Mouse (Mus musculus): ENCODE results near the gene Wdr34. TPM values are rescaled to one million over a fixed set of nuclear protein-coding genes. Genes with fewer than 3 reads are reported as not detected.

Gene Wdr34
- 50.8 and 51.9 TPM in 2 replicates for polyA plus RNA-seq (2012; rRNA removed)

GRCm38 (mm10) chr2:30048699-30049388 is at the start of gene Wdr34:
Gene Wdr34, minus strand, starts transcription at chr2:30048881.
- peak within 1 kb of the TSS; percentile 67 for H3K4me3 ChIP-seq (ENCODE audit: insufficient read depth, low read length)
- H3K4me1 ChIP-seq (ENCODE audit: control insufficient read depth, insufficient read depth, low read length) = no peaks in the 10 kb centered on the region; the same call in 1 of the 2 replicates
- peak within 1 kb of the TSS; percentile 92 for H3K27ac ChIP-seq (ENCODE audit: insufficient read depth, low read length)
- TF ChIP-seq CTCF (IDR thresholded peaks at IDR 0.05; ENCODE audit: extremely low read depth, insufficient read depth, low read length) = no peak
- peak; percentile 70; the same call in 1 of the 2 replicates for TF ChIP-seq POLR2A (IDR thresholded peaks at IDR 0.05; ENCODE audit: extremely low read depth, insufficient read depth, low read length)

- Histone ChIP-seq H3K4me1 (ENCODE audit: control insufficient read depth, insufficient read depth, low read length) (no peaks in the 10 kb centered on the region), H3K4me3 (ENCODE audit: insufficient read depth, low read length) (no peak overlapping the region), H3K27ac (ENCODE audit: insufficient read depth, low read length) (no peak overlapping the region)
- TF ChIP-seq POLR2A (IDR thresholded peaks at IDR 0.05; ENCODE audit: extremely low read depth, insufficient read depth, low read length) = no peak
- TF ChIP-seq CTCF (IDR thresholded peaks at IDR 0.05; ENCODE audit: extremely low read depth, insufficient read depth, low read length) = peak; percentile 62
Observed at GRCm38 (mm10) chr2:30095882-30096527, 47.3 kb upstream of the Wdr34 start.

GRCm38 (mm10) chr2:30094208-30094588 is 45.5 kb upstream of the Wdr34 start:
- no peak overlapping the region for H3K27ac ChIP-seq (ENCODE audit: insufficient read depth, low read length)
- TF ChIP-seq POLR2A (IDR thresholded peaks at IDR 0.05; ENCODE audit: extremely low read depth, insufficient read depth, low read length) (no peak), CTCF (IDR thresholded peaks at IDR 0.05; ENCODE audit: extremely low read depth, insufficient read depth, low read length) (no peak)
- H3K4me3 ChIP-seq (ENCODE audit: insufficient read depth, low read length) = peak overlapping the region; percentile 54
- H3K4me1 ChIP-seq (ENCODE audit: control insufficient read depth, insufficient read depth, low read length) = no peaks in the 10 kb centered on the region

GRCm38 (mm10) chr2:30093471-30094207 is 45.0 kb upstream of the Wdr34 start, which contains the start of gene Zdhhc12:
Gene Zdhhc12, minus strand, starts transcription at chr2:30093648.
- TF ChIP-seq POLR2A (IDR thresholded peaks at IDR 0.05; ENCODE audit: extremely low read depth, insufficient read depth, low read length) = peak; percentile 58
- TF ChIP-seq CTCF (IDR thresholded peaks at IDR 0.05; ENCODE audit: extremely low read depth, insufficient read depth, low read length) = no peak
- H3K27ac ChIP-seq (ENCODE audit: insufficient read depth, low read length) = no peak within 1 kb of the TSS

GRCm38 (mm10) chr2:30092280-30092918 is 43.7 kb upstream of the Wdr34 start:
- TF ChIP-seq CTCF (IDR thresholded peaks at IDR 0.05; ENCODE audit: extremely low read depth, insufficient read depth, low read length) = no peak
- no peak for TF ChIP-seq POLR2A (IDR thresholded peaks at IDR 0.05; ENCODE audit: extremely low read depth, insufficient read depth, low read length)
- no peaks in the 10 kb centered on the region for H3K4me1 ChIP-seq (ENCODE audit: control insufficient read depth, insufficient read depth, low read length)
- H3K4me3 ChIP-seq (ENCODE audit: insufficient read depth, low read length) = no peak overlapping the region
- H3K27ac ChIP-seq (ENCODE audit: insufficient read depth, low read length) = no peak overlapping the region

More at GRCm38 (mm10) chr2:30093471-30094207, 45.0 kb upstream of the Wdr34 start, which contains the start of gene Zdhhc12:
- Histone ChIP-seq H3K4me1 (ENCODE audit: control insufficient read depth, insufficient read depth, low read length) (no peaks in the 10 kb centered on the region), H3K4me3 (ENCODE audit: insufficient read depth, low read length) (peak within 1 kb of the TSS; percentile 54)

GRCm38 (mm10) chr2:30091521-30091920 is 42.8 kb upstream of the Wdr34 start:
- Histone ChIP-seq H3K4me1 (ENCODE audit: control insufficient read depth, insufficient read depth, low read length) (no peaks in the 10 kb centered on the region), H3K27ac (ENCODE audit: insufficient read depth, low read length) (no peak overlapping the region), H3K4me3 (ENCODE audit: insufficient read depth, low read length) (no peak overlapping the region)
- TF ChIP-seq CTCF (IDR thresholded peaks at IDR 0.05; ENCODE audit: extremely low read depth, insufficient read depth, low read length) = no peak

- TF ChIP-seq POLR2A (IDR thresholded peaks at IDR 0.05; ENCODE audit: extremely low read depth, insufficient read depth, low read length) (no peak), CTCF (IDR thresholded peaks at IDR 0.05; ENCODE audit: extremely low read depth, insufficient read depth, low read length) (no peak)
- H3K27ac ChIP-seq (ENCODE audit: insufficient read depth, low read length) = no peak overlapping the region
- H3K4me1 ChIP-seq (ENCODE audit: control insufficient read depth, insufficient read depth, low read length) = no peaks in the 10 kb centered on the region
- H3K4me3 ChIP-seq (ENCODE audit: insufficient read depth, low read length) = no peak overlapping the region
Observed at GRCm38 (mm10) chr2:30087310-30087709, 38.6 kb upstream of the Wdr34 start.

- TF ChIP-seq POLR2A (IDR thresholded peaks at IDR 0.05; ENCODE audit: extremely low read depth, insufficient read depth, low read length) (no peak), CTCF (IDR thresholded peaks at IDR 0.05; ENCODE audit: extremely low read depth, insufficient read depth, low read length) (no peak)
- Histone ChIP-seq H3K4me3 (ENCODE audit: insufficient read depth, low read length) (no peak overlapping the region), H3K27ac (ENCODE audit: insufficient read depth, low read length) (no peak overlapping the region), H3K4me1 (ENCODE audit: control insufficient read depth, insufficient read depth, low read length) (no peaks in the 10 kb centered on the region)
Observed at GRCm38 (mm10) chr2:30084632-30085031, 36.0 kb upstream of the Wdr34 start.

- no peak for TF ChIP-seq POLR2A (IDR thresholded peaks at IDR 0.05; ENCODE audit: extremely low read depth, insufficient read depth, low read length)
- no peak for TF ChIP-seq CTCF (IDR thresholded peaks at IDR 0.05; ENCODE audit: extremely low read depth, insufficient read depth, low read length)
- no peak overlapping the region for H3K4me3 ChIP-seq (ENCODE audit: insufficient read depth, low read length)
- no peaks in the 10 kb centered on the region for H3K4me1 ChIP-seq (ENCODE audit: control insufficient read depth, insufficient read depth, low read length)
Observed at GRCm38 (mm10) chr2:30084113-30084512, 35.4 kb upstream of the Wdr34 start.

More at GRCm38 (mm10) chr2:30084113-30084512, 35.4 kb upstream of the Wdr34 start:
- H3K27ac ChIP-seq (ENCODE audit: insufficient read depth, low read length) = no peak overlapping the region

All from cortical plate, adult 2 months (tissue).